Mouse (Mus musculus): ENCODE measurements at regions not wholly inside any gene's neighbourhood (a gene's known extent, or its start where the extent isn't known, plus 50 kb on each side); places are given as distances from the start of the nearest gene placed in this dataset.

DNA sequence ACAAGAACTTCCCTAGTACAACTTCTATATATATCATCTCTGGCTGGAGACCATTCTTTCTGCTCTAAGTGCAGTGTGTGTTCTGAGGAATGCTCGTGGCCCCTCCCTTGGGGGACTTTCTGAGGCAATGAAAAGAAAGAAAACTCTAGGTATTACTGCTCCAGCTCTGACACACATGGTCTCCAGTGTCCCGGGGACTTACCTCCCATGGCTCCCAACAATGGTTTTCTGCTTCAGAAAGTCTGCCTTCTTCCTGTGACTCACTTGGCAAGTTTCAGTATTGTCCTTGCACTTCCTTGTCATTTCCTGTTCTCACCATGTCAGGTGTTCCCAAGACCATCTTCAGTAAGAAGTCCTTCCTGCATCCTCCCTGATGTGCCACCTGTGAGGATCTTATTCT is 65.7 kb upstream of the Il6 start:
- Histone ChIP-seq H3K4me3 (no peak overlapping the region), H3K27me3 (replicated peaks) (no peaks in the 10 kb centered on the region), H3K4me1 (no peaks in the 10 kb centered on the region), H3K9ac (no peak overlapping the region), H3K4me2 (no peak overlapping the region), H3K36me3 (replicated peaks) (no peaks in the 10 kb centered on the region), H3K27ac (no peak overlapping the region), H3K9me3 (no peaks in the 10 kb centered on the region)
- no peak for ATAC-seq (replicated peaks)
- 59% methylated on average over 2 of the region's 2 CpGs for WGBS

GRCm38 (mm10) chr5:29948161-29948560 is 64.8 kb upstream of the Il6 start:
- H3K4me1 ChIP-seq: no peaks in the 10 kb centered on the region
- no peak overlapping the region for H3K27ac ChIP-seq
- H3K4me3 ChIP-seq: no peak overlapping the region
- no peak for ATAC-seq (replicated peaks)
- no peaks in the 10 kb centered on the region for H3K36me3 ChIP-seq (replicated peaks)
- 80% methylated on average over 3 of the region's 3 CpGs for WGBS
- H3K27me3 ChIP-seq (replicated peaks): no peaks in the 10 kb centered on the region
- no peaks in the 10 kb centered on the region for H3K9me3 ChIP-seq
- no peak overlapping the region for H3K9ac ChIP-seq
- no peak overlapping the region for H3K4me2 ChIP-seq

DNA sequence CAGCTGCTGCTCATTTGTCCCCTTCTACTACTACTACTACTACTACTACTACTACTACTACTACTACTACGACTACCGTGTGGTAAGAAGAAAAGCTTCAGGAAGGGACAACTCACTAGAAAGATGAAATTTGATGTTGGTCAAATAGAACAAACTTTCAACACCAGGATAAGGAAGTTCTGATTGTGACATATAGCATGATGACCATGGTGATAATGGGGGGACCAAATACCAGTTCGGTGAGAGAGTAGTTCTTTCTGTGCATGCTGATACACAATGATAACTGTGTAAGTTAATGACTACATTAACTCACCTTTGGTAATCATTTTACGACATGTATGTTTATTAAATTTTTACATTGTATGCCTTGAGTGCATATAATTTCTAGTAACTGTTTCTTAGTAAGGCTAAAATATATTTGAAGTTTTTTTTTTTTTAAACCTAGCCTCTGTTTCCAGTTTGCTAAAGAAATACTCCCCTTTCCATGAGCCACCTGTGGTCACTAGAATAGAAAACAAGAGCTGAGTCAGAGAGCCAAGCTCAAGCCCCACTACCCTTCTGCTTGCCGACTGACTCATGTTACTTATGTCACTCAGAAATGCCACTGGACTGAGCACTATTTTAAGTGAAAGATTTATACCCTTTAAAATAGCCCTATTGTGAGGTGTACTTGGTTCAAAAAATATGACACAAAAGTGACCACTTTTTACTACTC is 62.3 kb upstream of the Il6 start:
- Histone ChIP-seq H3K9ac (no peak overlapping the region), H3K36me3 (replicated peaks) (no peaks in the 10 kb centered on the region), H3K27ac (no peak overlapping the region), H3K4me1 (no peaks in the 10 kb centered on the region), H3K4me2 (no peak overlapping the region), H3K9me3 (no peaks in the 10 kb centered on the region), H3K4me3 (no peak overlapping the region), H3K27me3 (replicated peaks) (no peaks in the 10 kb centered on the region)
- ATAC-seq (replicated peaks): no peak
- 89% methylated on average over 5 of the region's 5 CpGs for WGBS

- 83% methylated on average over 7 of the region's 7 CpGs for WGBS
- H3K36me3 ChIP-seq (replicated peaks): no peaks in the 10 kb centered on the region
- no peak overlapping the region for H3K27ac ChIP-seq
- no peak overlapping the region for H3K4me3 ChIP-seq
- no peak overlapping the region for H3K9ac ChIP-seq
- no peaks in the 10 kb centered on the region for H3K4me1 ChIP-seq
- no peak for ATAC-seq (replicated peaks)
- no peaks in the 10 kb centered on the region for H3K9me3 ChIP-seq
- no peaks in the 10 kb centered on the region for H3K27me3 ChIP-seq (replicated peaks)
- H3K4me2 ChIP-seq: no peak overlapping the region
Measured at GRCm38 (mm10) chr5:29951381-29952350, 61.2 kb upstream of the Il6 start.
